Mouse (Mus musculus): Measurements from ENCODE around the gene Krtap15.
A peak's percentile ranks its signal among the peaks of the same experiment; 100 is the strongest.

Gene Krtap15

GRCm38 (mm10) chr16:88820066-88820465 lies at the start of gene Krtap15:
Gene Krtap15, plus strand, starts transcription at chr16:88820215.
- DNase-seq = no peak

- no peak for DNase-seq
These were observed 45.9 kb upstream of the Krtap15 start, which contains the start of gene 2310057N15Rik for GRCm38 (mm10) chr16:88774106-88774505. Gene 2310057N15Rik, minus strand, starts transcription at chr16:88774206.

GRCm38 (mm10) chr16:88777596-88777995 lies 42.4 kb upstream of the Krtap15 start, which contains the start of gene Gm5965:
Gene Gm5965, plus strand, starts transcription at chr16:88777896.
- no peak for DNase-seq

- no peak for DNase-seq
These were observed 33.2 kb upstream of the Krtap15 start for GRCm38 (mm10) chr16:88786786-88787185.

GRCm38 (mm10) chr16:88811827-88812226 lies 8.2 kb upstream of the Krtap15 start, which contains the start of gene Gm20741:
Gene Gm20741, minus strand, starts transcription at chr16:88812220.
- DNase-seq = no peak

GRCm38 (mm10) chr16:88823736-88824135 lies 3.7 kb downstream of the Krtap15 start:
- no peak for DNase-seq

GRCm38 (mm10) chr16:88826095-88826652 lies 6.2 kb downstream of the Krtap15 start, which contains the start of gene Krtap14:
Gene Krtap14, minus strand, starts transcription at chr16:88826145.
- DNase-seq = no peak

GRCm38 (mm10) chr16:88826978-88827377 lies 7.0 kb downstream of the Krtap15 start:
- DNase-seq = no peak

GRCm38 (mm10) chr16:88847363-88847762 lies 27.3 kb downstream of the Krtap15 start:
- DNase-seq = no peak

- no peak for DNase-seq
These were observed 28.5 kb downstream of the Krtap15 start for GRCm38 (mm10) chr16:88848558-88848957.

- DNase-seq = peak; percentile 7
These were observed 31.4 kb downstream of the Krtap15 start for GRCm38 (mm10) chr16:88851450-88851849.

- no peak for DNase-seq
These were observed 44.9 kb downstream of the Krtap15 start for GRCm38 (mm10) chr16:88864887-88865407.

GRCm38 (mm10) chr16:88869311-88869710 lies 49.3 kb downstream of the Krtap15 start, which contains the start of gene Krtap19-1:
Gene Krtap19-1, minus strand, starts transcription at chr16:88869411.
- no peak for DNase-seq

- no peak for DNase-seq
These were observed 54.2 kb downstream of the Krtap15 start, which contains the start of gene Krtap19-2 for GRCm38 (mm10) chr16:88874169-88874568. Gene Krtap19-2, minus strand, starts transcription at chr16:88874269.

- no peak for DNase-seq
These were observed 57.9 kb downstream of the Krtap15 start, which contains the start of gene Krtap19-3 for GRCm38 (mm10) chr16:88877938-88878337. Gene Krtap19-3, minus strand, starts transcription at chr16:88878038.

Measured in kidney, adult 18-20 months (tissue).